Mouse (Mus musculus) layer of hippocampus, adult 9-10 months (tissue): ENCODE data around the gene Dmkn.

ENCODE experiments used
- DNase-seq: peaks from one replicate; pipeline ENCODE4 v3.0.0; 2022; ENCODE audit warnings: low spot score

The Dmkn gene

GRCm38 (mm10) chr7:30761769-30762352 is 1.7 kb upstream of the Dmkn start:
- no peak for DNase-seq

DNA sequence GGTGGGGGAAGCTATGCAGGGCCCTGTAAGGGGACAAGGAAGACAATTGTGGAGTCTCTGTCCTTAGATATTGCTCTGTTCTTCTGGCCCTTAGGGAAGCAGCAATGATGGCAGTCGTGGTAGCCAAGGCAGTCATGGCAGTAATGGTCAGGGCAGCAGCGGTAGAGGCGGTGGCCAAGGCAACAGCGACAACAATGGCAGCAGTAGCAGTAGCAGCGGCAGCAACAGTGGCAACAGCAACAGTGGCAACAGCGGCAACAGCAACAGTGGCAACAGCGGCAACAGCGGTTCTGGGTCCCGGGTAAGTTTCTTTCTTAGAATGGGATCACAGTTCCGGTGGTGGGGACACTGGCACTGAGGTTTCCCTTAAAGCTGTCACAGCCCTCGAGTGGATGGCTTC is 1.6 kb downstream of the Dmkn start:
- no peak for DNase-seq

- no peak for DNase-seq
Observed at GRCm38 (mm10) chr7:30766408-30766807, 2.9 kb downstream of the Dmkn start.

- DNase-seq, result no peak
Observed at GRCm38 (mm10) chr7:30769236-30769635, 5.7 kb downstream of the Dmkn start.

DNA sequence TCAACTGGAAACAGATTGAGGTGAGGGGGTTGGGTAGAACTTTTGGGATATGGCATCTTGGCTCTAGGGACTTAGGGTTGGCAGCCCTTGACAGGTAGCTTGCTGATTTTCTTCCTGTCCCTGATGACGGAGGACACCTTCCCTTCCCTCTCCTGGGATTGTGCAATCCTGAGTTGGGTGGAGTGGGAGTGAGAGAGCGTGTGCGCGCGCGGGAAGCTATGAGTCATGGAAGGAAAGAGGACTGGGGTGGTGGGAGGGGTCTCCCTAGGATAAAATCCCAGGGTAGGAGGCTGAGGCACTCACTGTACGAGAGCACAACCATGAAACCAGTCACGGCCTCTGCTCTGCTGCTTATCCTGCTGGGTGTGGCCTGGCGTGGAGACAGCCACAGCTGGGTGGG is 12.5 kb downstream of the Dmkn start:
- DNase-seq, result no peak

- no peak for DNase-seq
Observed at GRCm38 (mm10) chr7:30777081-30777579, 13.6 kb downstream of the Dmkn start.

- DNase-seq, result no peak
Observed at GRCm38 (mm10) chr7:30777911-30778310, 14.4 kb downstream of the Dmkn start.

- no peak for DNase-seq
Observed at GRCm38 (mm10) chr7:30781792-30782191, 18.2 kb downstream of the Dmkn start.

- no peak for DNase-seq
Observed at GRCm38 (mm10) chr7:30782658-30783057, 19.1 kb downstream of the Dmkn start.

DNA sequence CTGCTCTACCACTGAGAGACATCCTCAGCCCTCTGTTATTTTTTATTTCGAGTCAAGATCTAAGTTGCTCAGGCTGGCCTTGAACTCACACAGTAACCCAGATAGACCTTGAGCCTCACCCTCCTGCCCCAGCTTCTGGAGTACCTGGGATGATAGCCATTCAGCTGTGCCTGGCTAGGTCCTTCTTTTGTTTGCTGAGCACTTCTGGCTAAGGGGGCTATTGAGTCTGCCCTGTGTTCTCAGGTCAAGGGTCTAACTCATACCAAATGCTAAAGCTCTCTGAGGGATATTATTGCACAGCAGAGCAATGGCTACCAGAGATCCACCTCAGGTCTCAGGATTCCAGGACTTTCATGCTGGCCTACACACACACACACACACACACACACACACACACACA is 21.6 kb downstream of the Dmkn start:
- no peak for DNase-seq

GRCm38 (mm10) chr7:30785721-30786546 is 22.4 kb downstream of the Dmkn start:
- peak; percentile 9 for DNase-seq

GRCm38 (mm10) chr7:30787377-30788022 is 23.9 kb downstream of the Dmkn start, which contains the start of gene Krtdap:
Gene Krtdap (plus strand): TSS chr7:30787896.
- no peak for DNase-seq

- peak; percentile 24 for DNase-seq
Observed at GRCm38 (mm10) chr7:30790141-30790540, 26.6 kb downstream of the Dmkn start.

- no peak for DNase-seq
Observed at GRCm38 (mm10) chr7:30791921-30792320, 28.4 kb downstream of the Dmkn start.

GRCm38 (mm10) chr7:30794921-30795320 is 31.4 kb downstream of the Dmkn start:
- no peak for DNase-seq

DNA sequence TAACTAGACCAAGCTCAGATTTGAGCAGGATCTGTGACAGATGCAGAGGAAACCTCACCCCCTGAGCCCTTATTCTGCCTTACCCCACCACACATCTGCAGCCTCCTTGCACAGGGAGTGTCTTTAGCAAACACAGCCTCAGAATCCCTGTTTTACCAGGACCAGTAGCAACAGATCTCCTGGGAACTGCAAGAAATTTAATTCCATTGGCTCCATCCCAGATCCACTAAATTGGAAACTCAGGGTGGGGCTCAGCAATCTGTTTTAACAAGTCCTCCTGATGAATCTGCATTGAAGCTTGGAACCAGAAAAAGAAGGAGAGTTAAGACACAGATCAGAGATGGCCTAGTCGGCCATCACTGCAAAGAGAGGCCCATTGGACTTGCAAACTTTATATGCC is 33.2 kb downstream of the Dmkn start:
- no peak for DNase-seq

- no peak for DNase-seq
Observed at GRCm38 (mm10) chr7:30800653-30801052, 37.1 kb downstream of the Dmkn start.

- no peak for DNase-seq
Observed at GRCm38 (mm10) chr7:30803256-30803655, 39.7 kb downstream of the Dmkn start.

DNA sequence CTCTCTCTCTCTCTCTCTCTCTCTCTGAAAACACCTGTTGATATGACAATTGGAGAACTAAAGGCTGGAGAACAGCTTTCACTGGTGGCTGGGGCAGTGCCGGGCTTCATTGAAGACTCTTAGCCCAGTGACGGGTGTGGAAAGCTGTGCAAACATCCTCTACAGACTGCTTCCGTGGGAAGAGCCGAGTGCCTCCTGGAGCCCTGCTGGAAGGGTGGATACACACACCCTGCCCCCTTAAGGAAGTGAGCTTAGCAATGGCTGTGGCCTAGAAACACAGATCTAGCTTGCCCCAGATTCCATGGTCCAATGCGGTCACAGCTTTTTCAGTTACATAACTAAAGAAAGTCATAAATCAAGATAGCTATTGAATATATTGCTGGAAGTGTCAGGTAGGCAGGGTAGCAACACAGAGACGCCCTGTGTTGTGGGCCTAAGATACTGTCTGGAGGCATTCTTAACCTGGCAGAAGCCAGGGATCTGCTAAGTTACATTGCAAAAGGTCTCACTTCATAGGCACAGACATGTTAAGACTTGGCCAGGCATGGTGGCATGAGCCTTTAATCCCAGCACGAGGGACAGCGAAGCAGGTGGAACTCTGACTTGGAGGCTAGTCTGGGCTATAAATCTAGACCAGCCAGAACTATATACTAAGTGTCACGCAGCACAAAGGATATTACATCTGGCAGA is 40.6 kb downstream of the Dmkn start:
- DNase-seq, result no peak

GRCm38 (mm10) chr7:30805924-30806323 is 42.4 kb downstream of the Dmkn start:
- DNase-seq, result no peak

DNA sequence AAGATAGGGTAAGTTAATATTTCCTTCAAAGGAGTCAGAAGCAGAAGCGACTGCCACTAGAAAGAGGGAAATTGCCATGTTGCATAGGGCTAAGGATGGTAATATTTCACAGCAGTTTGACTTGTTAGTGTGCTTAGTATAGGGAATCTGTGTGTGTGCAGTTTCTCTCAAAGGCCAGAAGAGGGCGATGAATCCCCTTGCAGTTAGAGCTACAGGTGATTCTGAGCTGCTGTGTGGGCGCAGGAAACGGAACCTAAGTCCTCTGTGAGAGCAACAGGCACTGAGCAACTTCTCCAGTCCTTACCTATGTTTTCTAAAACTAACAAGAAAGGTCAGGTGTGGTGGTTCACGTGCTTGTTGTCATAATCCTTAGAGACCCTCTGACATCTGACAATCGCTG is 46.8 kb downstream of the Dmkn start:
- DNase-seq, result no peak

GRCm38 (mm10) chr7:30811757-30812290 is 48.3 kb downstream of the Dmkn start:
- DNase-seq, result no peak
